Mouse (Mus musculus) intestine, embryonic 14.5 days (tissue): ENCODE results near the gene Trpm2. TPM values are rescaled to one million over a fixed set of nuclear protein-coding genes. Genes with fewer than 3 reads are reported as not detected.
"Not testable (repeated sequence)": the region's sequence is repeated elsewhere in the genome, so short reads cannot be mapped to it uniquely, and the experiment has no call there.

Experiments
- ATAC-seq: fragments of 200-750 bp; cut with Nextera tagmentation; replicated peaks from 2 replicates; pipeline ENCODE4 v1.8.0; 2017; ENCODE audit warnings: low read depth, moderate number of reproducible peaks, moderate TSS enrichment, moderate library complexity; ENCODE audit not compliant: low FRiP score, low TSS enrichment
- DNase-seq: peaks from one replicate; pipeline ENCODE4 v3.0.0-alpha.2; 2018; ENCODE audit warnings: low spot score
- H3K27ac ChIP-seq: fragments of 300-500 bp; sonication (generic); 2 replicates; pipeline ENCODE4 v1.5.1; 2014; ENCODE audit warnings: low read depth, mild to moderate bottlenecking, control low read depth
- H3K27me3 ChIP-seq: fragments of 300-500 bp; sonication (generic); replicated peaks from 2 replicates; pipeline ENCODE4 v1.6.1; 2014; ENCODE audit warnings: low read length, control low read depth; ENCODE audit not compliant: control insufficient read depth, insufficient read depth
- H3K36me3 ChIP-seq: fragments of 300-500 bp; sonication (generic); 2 replicates; pipeline ENCODE4 v1.6.1; 2014; ENCODE audit warnings: low read length, control low read depth; ENCODE audit not compliant: control insufficient read depth, insufficient read depth
- H3K4me1 ChIP-seq: fragments of 300-500 bp; sonication (generic); replicated peaks from 2 replicates; pipeline ENCODE4 v1.6.1; 2014; ENCODE audit warnings: low read length, control low read depth, mixed read lengths; ENCODE audit not compliant: control insufficient read depth, insufficient read depth
- H3K4me2 ChIP-seq: fragments of 300-500 bp; sonication (generic); 2 replicates; pipeline ENCODE4 v1.6.1; 2014; ENCODE audit warnings: low read length
- H3K4me3 ChIP-seq: fragments of 300-500 bp; sonication (generic); 2 replicates; pipeline ENCODE4 v1.5.1; 2014; ENCODE audit warnings: low read depth, low read length, control low read depth, mixed read lengths
- H3K9ac ChIP-seq: fragments of 300-500 bp; sonication (generic); 2 replicates; pipeline ENCODE4 v1.6.1; 2014; ENCODE audit warnings: mild to moderate bottlenecking, low read length
- H3K9me3 ChIP-seq: fragments of 300-500 bp; sonication (generic); 2 replicates; pipeline ENCODE4 v1.6.1; 2016; ENCODE audit warnings: low read length, control low read depth; ENCODE audit not compliant: control insufficient read depth
- WGBS: fragments of 180-500 bp; shearing (Covaris S2); extraction: QIAGEN DNeasy Blood & Tissue Kit; methylation state at CpG from one replicate; pipeline ENCODE4 v1.1.7; 2014; 5-methylcytosine and 5-hydroxymethylcytosine counted together
- polyA plus RNA-seq: library from polyadenylated mRNA; unstranded; fragments of >200 nt; fragmentation: Nextera tagmentation; extraction: Ambion mirVana; gene quantifications from 2 replicates; pipeline ENCODE4 v1.2.1, GENCODE M21; 2014

Gene Trpm2
- polyA plus RNA-seq, 1 experiment from 2014 or later, result 1.2 TPM

- H3K27ac ChIP-seq, H3K4me1 ChIP-seq, DNase-seq, H3K4me3 ChIP-seq, H3K9me3 ChIP-seq, ATAC-seq, H3K27me3 ChIP-seq, H3K9ac ChIP-seq, H3K36me3 ChIP-seq, H3K4me2 ChIP-seq: not testable (repeated sequence)
- 96% methylated on average over 8 of the region's 12 CpGs for WGBS
These were observed 19.9 kb downstream of the Trpm2 start for GRCm38 (mm10) chr10:77950468-77950867.

DNA sequence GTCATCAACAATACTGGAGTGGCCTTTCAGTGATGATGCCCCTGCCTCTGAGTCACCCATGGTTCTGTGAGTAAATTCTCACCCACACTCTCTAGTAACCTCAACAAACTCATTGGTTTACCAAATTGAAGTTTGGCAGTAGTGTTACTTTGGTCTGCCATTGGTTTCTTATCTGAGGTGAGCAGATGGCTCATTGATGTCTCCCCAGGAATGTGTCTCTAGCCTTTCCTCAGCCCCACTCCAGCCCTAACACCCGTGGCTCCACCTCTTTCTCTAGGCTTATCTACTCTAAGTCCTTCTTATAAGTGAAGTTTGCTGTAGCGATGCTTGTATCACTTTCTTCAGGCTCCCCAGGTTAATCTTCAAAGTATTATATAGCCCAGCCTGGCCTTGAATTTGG, 30.7 kb downstream of the Trpm2 start:
- Histone ChIP-seq H3K4me3 (no peak overlapping the region), H3K4me2 (no peak overlapping the region), H3K27me3 (no peaks in the 10 kb centered on the region), H3K9ac (no peak overlapping the region), H3K9me3 (no peaks in the 10 kb centered on the region), H3K4me1 (no peaks in the 10 kb centered on the region), H3K27ac (no peak overlapping the region), H3K36me3 (no peaks in the 10 kb centered on the region)
- no peak for DNase-seq
- ATAC-seq, result no peak
- WGBS, result 60% methylated on average over 2 of the region's 2 CpGs

- no peaks in the 10 kb centered on the region for H3K4me1 ChIP-seq
- 81% methylated on average over 10 of the region's 10 CpGs for WGBS
- H3K27ac ChIP-seq, result no peak overlapping the region
- H3K4me2 ChIP-seq, result no peak overlapping the region
- no peak overlapping the region for H3K9ac ChIP-seq
- no peaks in the 10 kb centered on the region for H3K9me3 ChIP-seq
- DNase-seq, result no peak
- no peaks in the 10 kb centered on the region for H3K27me3 ChIP-seq
- no peak overlapping the region for H3K4me3 ChIP-seq
- no peaks in the 10 kb centered on the region for H3K36me3 ChIP-seq
- ATAC-seq, result no peak
These were observed 43.0 kb downstream of the Trpm2 start for GRCm38 (mm10) chr10:77927375-77927774.

DNA sequence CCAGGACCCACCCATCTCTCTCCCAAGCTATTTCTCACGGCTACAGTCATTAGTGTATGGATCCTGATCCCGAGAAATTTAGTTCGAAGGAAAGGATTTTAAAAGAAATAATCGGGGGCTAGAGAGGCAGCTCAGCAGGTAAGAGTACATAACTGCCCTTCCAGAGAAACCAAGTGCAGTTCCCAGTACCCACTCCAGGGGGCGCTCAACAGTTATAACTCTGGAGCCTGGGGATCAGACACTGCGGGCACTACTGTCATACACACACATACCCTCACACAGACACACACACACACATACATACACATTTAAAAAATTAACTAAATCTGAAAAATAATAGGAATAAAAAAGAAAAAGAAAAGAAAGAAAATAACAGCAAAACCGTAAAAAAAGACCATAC, 44.2 kb downstream of the Trpm2 start:
- 46% methylated on average over 7 of the region's 7 CpGs for WGBS
- Histone ChIP-seq H3K4me1 (no peaks in the 10 kb centered on the region), H3K9ac (no peak overlapping the region), H3K36me3 (no peaks in the 10 kb centered on the region), H3K4me2 (no peak overlapping the region), H3K9me3 (no peaks in the 10 kb centered on the region), H3K4me3 (no peak overlapping the region), H3K27ac (no peak overlapping the region), H3K27me3 (no peaks in the 10 kb centered on the region)
- DNase-seq (peak; percentile 76), ATAC-seq (no peak)

- no peak overlapping the region for H3K4me2 ChIP-seq
- no peaks in the 10 kb centered on the region for H3K4me1 ChIP-seq
- H3K27me3 ChIP-seq, result no peaks in the 10 kb centered on the region
- DNase-seq (no peak), ATAC-seq (no peak)
- no peak overlapping the region for H3K4me3 ChIP-seq
- no peaks in the 10 kb centered on the region for H3K9me3 ChIP-seq
- no peak overlapping the region for H3K9ac ChIP-seq
- H3K27ac ChIP-seq, result no peak overlapping the region
- H3K36me3 ChIP-seq, result no peaks in the 10 kb centered on the region
- WGBS, result 78% methylated on average over 4 of the region's 4 CpGs
These were observed 47.7 kb downstream of the Trpm2 start for GRCm38 (mm10) chr10:77922681-77923080.

- Histone ChIP-seq H3K9ac (no peak overlapping the region), H3K4me1 (no peaks in the 10 kb centered on the region), H3K36me3 (no peaks in the 10 kb centered on the region), H3K27ac (no peak overlapping the region), H3K9me3 (no peaks in the 10 kb centered on the region), H3K27me3 (no peaks in the 10 kb centered on the region), H3K4me2 (no peak overlapping the region), H3K4me3 (no peak overlapping the region)
- whole genome bisulfite sequencing, result 70% methylated on average over 5 of the region's 5 CpGs
- ATAC-seq (no peak), DNase-seq (no peak)
These were observed 49.4 kb downstream of the Trpm2 start for GRCm38 (mm10) chr10:77921009-77921408.

DNA sequence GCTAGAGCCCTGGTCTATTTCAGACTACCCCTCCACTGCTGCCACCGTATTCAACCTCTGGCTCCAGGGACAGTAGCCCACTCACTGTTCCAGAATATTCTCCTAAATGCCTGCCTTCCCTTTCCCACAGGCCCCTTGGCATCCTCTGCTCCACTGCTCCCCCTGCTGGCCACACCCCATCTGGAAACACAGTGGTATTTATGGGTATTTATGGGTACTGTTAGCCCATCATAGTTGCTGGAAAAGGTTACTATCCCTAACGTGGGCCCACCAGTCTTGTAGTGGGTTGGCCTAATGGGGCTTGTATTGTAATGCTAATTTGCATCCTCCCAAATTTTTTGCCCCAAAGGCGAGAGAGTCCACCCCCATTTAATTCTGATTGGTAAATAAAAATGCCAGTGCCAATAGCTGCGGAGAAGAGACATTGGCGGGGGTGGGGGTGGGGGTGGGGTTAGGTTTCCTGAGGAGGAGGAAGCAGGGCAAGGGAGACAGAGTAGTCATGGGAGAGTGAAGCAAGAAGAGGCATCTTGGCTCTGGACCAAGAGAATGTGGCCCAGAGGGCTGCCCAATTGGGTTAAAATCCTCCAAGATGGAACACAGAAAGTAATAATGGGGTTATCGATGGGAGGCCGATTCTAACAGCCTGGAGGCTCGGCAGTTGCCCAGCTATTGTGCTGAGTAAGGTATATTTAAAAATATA, 53.6 kb downstream of the Trpm2 start:
- DNase-seq (peak; percentile 77), ATAC-seq (no peak)
- no peak overlapping the region for H3K4me3 ChIP-seq
- WGBS, result 68% methylated on average over 8 of the region's 8 CpGs
- no peaks in the 10 kb centered on the region for H3K9me3 ChIP-seq
- H3K4me1 ChIP-seq, result no peaks in the 10 kb centered on the region
- H3K9ac ChIP-seq, result no peak overlapping the region
- H3K4me2 ChIP-seq, result no peak overlapping the region
- H3K27ac ChIP-seq, result no peak overlapping the region
- no peaks in the 10 kb centered on the region for H3K36me3 ChIP-seq
- no peaks in the 10 kb centered on the region for H3K27me3 ChIP-seq

- H3K4me1 ChIP-seq, result no peaks in the 10 kb centered on the region
These were observed 57.1 kb downstream of the Trpm2 start for GRCm38 (mm10) chr10:77913292-77913691.

DNA sequence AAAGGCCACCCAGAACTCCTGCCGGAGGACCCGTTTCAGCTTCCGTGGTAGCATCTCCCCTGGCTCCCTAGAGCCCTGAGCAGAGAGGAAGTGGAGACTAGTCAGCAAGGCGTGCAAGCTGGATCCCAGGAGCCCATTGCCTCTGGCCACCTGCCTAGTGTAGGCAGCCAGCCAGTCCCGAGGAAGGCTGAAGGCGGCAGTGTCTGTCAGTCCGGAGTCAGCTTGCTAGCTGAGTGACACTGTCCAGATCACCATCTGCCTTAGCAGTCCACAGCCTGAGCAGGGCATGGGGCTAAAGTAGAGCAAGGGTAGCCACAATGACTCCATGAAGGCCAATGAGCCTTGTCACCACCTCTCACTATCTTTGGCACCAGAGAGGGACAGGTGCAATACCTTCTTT, 57.8 kb downstream of the Trpm2 start:
- no peak for DNase-seq
- no peaks in the 10 kb centered on the region for H3K27me3 ChIP-seq
- no peak overlapping the region for H3K27ac ChIP-seq
- H3K4me2 ChIP-seq, result no peak overlapping the region
- H3K4me1 ChIP-seq, result no peaks in the 10 kb centered on the region
- 50% methylated on average over 7 of the region's 7 CpGs for WGBS
- no peak overlapping the region for H3K9ac ChIP-seq
- H3K4me3 ChIP-seq, result no peak overlapping the region
- no peaks in the 10 kb centered on the region for H3K9me3 ChIP-seq
- no peaks in the 10 kb centered on the region for H3K36me3 ChIP-seq
- ATAC-seq, result no peak

More at GRCm38 (mm10) chr10:77913292-77913691, 57.1 kb downstream of the Trpm2 start:
- no peaks in the 10 kb centered on the region for H3K9me3 ChIP-seq
- H3K36me3 ChIP-seq, result no peaks in the 10 kb centered on the region
- DNase-seq (no peak), ATAC-seq (no peak)
- no peak overlapping the region for H3K9ac ChIP-seq
- H3K4me3 ChIP-seq, result no peak overlapping the region
- no peak overlapping the region for H3K4me2 ChIP-seq
- 61% methylated on average over 4 of the region's 4 CpGs for WGBS
- H3K27ac ChIP-seq, result no peak overlapping the region
- no peaks in the 10 kb centered on the region for H3K27me3 ChIP-seq
